Mouse (Mus musculus): Measurements from ENCODE around the gene Setd5.

GRCm38 (mm10) chr6:113036463-113037175, 40.5 kb upstream of the Setd5 start:
- TF ChIP-seq POLR2A (IDR thresholded peaks at IDR 0.05; ENCODE audit: borderline replicate concordance, extremely low read depth, insufficient read depth, insufficient read length, poor library complexity, severe bottlenecking) (no peak), CTCF (IDR thresholded peaks at IDR 0.05; ENCODE audit: borderline replicate concordance, extremely low read depth, insufficient read depth, insufficient read length) (no peak)

All from brain, embryonic 14.5 days (tissue).